Mouse (Mus musculus) right cerebral cortex, postnatal 14 days (tissue): ENCODE measurements around the gene Lsamp.
"Not testable (repeated sequence)": the region's sequence is repeated elsewhere in the genome, so short reads cannot be mapped to it uniquely, and the experiment has no call there.

Experiments
- DNase-seq: peaks from one replicate; pipeline ENCODE4 v3.0.0; 2022

The Lsamp gene

DNA sequence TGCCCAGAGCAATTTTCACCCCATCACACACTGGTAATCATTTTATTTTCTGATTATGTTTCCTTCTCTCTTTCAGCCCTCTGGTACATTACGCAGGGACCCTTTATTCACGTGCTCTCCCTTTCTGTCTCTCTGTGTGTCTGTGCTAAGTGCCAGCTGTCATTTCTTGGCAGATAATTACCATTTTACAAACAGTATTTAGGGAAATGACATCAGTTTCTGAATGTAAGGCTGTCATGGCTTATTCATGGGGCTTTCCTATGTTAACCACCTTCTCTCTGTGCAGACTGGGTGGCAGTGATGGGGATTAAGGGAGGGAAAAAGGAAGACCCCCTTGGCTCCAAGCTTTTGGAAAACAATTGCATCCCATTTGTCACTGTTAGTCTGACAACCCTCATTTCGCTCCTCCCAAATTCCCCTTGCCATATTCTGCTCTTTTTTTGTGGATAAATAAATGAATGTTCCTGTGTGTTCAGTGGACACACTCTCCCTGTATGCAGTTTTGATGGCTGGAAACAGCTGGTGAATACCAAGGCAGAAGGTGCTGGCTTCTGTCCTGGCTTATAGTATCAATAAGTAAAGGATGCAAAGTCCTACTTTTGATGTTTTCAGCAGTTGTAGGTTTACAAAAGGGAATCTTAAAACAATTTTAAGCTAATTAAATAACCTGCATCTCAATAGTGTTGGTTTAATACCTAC, 520.2 kb downstream of the Lsamp start:
- no peak for DNase-seq

DNA sequence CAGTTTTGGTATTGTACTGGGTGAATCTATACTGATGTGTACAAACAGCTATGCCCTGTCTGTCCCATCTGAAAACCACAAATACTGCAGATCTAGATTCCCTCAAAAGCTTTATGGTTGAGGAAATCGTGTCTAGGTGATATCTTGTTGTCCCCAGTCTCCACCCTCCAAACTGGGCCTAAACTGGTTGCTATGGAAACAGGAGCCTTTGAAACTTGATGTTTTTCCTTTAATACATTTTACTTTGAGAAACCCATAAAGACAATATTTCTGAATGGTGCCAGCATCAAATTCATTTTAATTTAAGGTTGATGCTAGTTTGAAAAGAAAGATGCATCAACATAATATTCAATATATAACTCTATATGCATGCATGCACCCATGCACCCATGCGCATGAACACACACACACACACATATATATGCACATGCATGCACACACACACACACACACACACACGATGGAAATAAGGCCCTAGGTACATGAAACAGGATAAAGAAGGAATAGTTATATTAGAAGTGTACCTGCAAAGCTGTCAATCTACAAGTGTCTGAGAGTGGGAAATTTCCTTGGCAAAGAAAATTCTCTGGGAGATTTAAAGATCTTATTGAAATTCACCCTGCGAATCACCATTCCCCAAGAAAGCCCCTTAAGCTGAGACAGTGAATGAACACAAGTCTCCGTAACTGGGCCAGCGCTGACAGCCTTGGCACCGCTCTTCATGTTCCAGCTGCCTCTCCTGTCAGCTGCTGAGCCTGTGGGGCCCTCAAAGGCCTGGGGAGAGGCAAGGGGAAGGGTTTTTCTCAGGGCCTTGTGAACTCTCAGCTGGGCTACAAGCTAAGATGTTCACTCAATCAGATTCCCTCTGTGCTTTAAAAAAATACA, 525.2 kb downstream of the Lsamp start:
- DNase-seq: peak; percentile 23

DNA sequence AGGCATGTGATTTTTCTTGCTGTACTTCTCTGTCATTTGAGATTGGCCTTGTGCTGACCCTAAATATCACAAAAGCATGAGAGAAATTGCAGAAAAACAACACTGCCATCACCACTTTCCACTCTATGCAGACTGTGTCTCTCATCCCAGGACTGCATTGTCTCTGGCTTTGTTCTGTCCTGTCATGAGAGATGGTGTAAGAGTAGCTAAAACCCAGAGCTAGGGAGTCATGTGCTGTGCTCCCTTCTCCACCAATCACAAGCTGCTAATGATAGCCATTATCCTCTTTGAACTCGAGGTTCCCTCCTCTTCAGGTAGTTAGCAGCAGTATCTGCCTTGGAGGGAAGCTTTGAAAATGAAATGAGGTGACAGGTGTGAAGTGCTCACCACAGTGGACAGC, 552.6 kb downstream of the Lsamp start:
- no peak for DNase-seq

DNA sequence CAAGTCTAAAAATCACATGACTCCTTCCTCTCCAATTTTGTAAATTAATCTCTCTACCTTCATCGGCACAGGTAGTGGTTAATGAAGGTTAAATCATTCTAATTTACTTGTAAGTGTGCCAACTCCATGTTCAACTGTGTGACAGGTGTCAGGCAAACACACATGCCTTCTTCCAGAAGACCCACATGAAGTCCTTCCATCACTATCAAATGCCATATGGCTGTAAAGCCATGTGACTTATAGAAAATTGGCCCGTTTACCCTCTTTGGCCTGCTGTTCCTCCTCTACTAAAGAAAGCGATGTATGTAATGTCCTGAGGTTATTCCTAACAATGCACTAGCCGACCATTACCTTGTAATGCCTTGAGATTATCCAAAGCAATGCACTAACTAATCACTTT, 565.5 kb downstream of the Lsamp start:
- DNase-seq: no peak

DNA sequence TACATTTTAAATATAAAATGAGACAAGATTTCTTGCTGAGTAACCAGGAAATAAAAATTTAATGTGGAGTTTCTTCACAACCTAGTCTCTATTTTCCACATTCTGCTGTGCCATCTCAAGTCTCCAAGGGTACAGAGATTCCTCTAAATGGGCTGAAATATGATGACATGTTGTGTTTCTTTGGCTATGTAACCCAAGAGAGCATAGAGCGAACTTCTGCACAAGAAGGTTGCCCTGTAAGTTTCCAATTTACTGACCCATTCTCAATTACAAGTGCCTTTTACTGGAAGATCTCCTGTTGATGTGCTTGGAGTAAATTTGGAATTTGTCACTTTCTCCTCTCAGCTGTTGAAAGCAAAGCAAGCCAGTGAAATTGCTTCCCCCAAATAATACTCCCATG, 571.4 kb downstream of the Lsamp start:
- no peak for DNase-seq

DNA sequence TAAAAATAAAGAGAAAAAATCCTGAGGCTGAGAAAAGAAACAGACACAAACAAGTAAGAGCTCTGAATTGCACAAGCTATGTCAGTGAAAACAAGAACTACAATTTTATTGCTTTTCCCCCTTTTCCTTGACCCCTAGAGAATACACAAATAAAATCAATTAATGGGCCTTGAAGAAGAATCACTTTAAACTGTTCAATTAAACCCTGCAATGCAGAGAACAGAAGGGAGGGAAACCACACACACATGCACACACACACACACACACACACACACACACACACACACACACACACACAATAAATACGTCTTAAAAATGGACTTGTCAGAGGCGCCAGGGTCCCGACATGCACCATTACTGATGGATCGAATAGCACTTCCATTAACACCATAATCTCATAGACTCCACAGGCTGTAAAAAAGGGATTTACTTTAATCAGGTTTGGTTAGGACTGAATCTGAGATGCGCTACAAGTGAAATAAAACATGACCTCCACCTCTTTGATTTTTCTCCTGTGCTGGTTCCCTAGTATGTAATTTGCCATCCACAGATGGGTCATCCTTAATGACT, 573.6 kb downstream of the Lsamp start:
- no peak for DNase-seq

DNA sequence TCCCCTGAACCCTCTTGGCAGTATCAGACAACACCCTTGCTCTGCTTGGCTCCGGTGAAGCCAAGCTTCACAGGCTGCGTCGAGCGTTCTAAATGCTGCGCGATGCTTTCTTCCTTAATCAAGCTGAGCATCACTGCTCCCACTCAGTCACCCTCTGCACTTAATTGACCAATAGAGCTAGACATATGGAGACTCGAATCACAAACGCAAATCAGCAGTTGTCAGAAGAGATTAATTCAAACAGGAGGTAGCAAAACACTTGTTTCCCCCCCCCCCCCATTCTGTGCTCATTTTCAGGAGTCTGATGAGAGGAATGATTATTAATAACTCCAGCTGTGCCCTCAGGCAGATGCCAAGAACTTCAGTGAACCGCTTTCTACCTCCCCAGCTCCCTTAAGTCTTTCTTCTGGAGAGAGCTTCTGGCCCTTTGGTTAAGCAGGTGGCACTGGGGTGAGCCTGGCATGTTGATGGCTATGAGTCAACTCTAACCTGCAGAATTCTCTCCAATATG, 583.3 kb downstream of the Lsamp start:
- no peak for DNase-seq

DNA sequence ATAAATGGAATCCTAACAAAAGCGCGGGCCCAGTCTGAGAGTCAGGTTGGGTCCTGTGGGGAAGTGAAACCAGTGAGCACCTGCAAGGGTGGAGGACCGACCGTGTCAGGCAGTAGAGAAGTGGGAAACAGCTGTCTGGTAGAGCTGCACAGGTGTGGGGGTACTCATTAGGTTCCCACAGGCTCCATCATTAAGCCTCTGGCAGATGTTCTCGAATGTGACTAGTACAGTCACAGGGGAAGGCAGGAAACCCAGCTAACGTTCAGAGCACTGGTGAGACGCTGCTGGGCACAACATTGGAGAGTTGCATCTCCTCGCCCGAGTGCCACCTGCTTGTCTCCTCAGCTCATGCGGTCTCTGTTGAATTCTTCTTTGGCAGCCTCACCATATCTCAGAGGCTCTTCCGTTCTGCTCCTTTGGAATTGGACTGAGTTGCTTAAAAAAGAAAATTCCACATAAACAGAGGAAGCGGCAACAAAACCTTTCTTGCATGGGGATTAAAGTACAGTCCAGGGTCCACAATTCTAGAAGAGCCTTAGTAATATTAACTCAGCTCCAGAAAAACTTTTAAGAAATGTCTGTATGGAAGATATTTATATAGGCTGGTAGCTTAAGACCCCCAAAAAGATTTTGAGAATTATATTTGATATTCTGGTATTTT, 588.1 kb downstream of the Lsamp start:
- no peak for DNase-seq

DNA sequence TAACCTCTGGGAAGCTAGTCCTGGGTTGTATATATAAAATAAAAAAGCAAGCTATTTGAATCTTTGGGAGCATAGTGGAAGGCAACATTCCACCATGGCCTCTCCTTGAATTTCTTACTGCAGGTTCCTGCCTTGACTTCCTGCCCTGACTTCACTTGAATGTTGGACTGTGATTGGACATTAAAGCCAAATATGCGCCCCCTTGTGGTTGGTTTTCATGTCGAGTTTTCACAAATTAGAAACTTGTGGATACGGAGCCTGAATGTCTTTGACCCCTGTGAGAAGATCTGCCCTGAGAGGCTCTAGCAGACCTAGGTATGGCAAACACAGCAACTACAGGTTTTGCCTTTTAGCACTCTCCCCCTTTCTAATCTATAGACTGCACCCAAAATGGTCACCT, 597.9 kb downstream of the Lsamp start:
- no peak for DNase-seq

DNA sequence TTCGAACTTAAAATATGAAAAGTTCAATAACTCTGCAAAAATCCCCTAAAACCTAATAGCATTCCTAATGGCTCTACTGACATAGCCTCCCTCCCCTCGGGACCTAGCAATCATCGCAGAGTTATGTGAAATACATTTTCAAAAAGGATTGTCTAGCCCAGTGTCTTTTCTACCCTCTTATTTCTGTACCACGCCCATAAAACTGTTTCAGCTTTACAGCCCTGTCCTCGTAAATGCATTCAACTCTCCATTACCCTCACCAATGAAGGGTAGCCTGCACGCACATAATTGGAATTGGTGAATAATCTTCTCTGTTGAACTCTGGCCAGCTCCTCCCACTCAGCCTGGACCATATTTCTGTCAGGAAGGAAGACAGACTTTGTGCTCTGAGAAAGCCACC, 609.0 kb downstream of the Lsamp start:
- no peak for DNase-seq

DNA sequence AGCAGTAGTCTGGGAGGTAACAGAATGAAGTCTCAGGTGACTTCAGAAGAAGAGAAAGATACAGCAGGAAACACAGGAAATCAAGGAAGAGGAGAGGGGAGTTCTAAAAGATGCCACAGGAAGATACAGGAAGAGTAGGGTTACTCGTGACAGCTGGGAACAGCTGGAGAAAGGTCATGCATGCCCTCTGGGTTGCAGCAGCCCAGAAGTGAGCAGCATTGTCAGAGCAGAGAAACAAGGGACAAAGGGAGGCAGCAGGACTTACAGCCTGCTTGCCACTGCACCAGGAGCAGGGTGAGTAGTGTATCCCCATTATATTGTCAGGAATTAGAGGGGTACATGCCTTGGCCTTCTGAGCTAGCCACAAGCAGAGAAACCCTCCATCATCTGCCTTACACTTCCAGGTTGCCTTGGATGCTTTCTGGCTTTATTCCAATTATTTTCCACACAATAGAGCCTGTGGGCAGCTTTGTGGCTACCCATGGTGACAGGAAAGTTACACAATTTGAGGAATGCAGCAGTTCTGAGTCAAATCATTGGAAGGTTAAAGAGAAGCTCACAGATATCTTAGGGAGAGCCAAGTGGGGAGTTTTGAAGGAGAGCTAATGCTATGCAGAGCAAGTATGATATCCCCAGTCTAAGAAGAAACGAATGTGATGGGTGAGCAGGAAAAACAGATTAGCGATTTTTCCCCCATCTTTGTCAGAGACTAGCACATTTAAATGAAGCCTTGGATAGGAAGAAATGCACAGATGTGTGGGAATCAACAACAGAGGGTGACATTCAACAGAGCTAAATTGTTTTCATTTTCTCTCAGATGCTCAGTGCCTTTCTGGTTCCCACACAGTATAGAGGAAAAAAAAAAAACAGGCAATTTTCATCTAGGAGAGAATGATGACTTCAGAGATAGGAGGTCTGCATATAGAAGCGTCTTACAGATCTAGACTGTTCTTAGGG, 617.5 kb downstream of the Lsamp start:
- no peak for DNase-seq

DNA sequence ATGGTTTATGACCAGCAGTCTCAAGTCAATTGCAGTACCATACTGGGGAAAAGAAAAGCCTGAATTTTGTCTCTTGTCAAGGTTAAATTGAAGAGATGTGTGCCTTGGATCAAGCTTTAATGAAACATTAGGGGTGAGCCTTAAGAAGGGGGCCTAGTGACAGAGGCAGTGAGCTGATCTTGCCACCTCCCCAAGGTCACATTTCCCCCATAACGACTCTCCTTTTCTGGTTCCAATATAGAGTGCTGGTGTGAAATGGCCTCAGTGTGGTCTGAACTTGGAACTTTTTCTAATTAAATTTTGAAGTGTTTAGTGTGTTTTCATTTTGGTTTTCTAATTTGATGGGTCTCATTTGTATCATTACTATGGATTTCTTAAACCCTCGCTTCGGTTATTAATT, 623.3 kb downstream of the Lsamp start:
- no peak for DNase-seq

DNA sequence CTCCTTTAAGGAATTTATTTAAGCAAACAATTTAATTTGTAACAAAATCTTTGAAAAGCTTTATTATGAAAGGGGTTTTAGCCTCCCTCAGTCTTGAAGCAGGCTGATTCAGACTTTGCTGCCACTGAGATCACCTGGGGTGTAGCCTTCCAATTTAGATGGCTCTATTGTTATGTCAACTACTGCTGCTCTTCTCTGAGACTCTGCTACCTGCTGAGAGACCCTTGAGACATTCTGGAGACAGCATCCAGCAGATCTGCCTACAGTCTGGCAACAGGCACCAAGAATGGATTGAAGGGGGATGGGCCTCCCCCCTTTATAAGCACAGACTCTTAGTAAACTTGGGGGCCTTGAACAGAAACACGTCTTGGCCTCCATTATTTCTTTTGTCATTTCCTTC, 632.5 kb downstream of the Lsamp start:
- not testable (repeated sequence) for DNase-seq

DNA sequence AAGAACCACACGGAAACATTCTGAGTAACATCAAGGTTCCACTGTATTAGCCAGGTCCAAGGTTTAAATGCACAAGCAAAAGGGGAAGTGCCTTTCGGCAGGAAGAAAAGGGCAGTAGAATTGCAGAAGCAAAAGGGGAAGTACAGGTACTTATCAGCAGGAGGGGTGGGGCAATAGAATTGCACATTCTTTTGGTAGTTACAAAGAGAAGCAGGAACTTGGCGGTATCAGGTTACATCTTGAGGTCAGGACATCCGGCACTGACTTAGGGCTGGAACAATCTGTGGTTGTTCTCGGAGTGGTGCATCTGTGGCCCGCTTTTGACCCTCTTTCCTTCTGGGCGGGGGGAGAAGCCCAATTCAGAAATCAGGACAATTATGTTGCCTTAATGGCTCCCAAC, 636.9 kb downstream of the Lsamp start:
- not testable (repeated sequence) for DNase-seq

DNA sequence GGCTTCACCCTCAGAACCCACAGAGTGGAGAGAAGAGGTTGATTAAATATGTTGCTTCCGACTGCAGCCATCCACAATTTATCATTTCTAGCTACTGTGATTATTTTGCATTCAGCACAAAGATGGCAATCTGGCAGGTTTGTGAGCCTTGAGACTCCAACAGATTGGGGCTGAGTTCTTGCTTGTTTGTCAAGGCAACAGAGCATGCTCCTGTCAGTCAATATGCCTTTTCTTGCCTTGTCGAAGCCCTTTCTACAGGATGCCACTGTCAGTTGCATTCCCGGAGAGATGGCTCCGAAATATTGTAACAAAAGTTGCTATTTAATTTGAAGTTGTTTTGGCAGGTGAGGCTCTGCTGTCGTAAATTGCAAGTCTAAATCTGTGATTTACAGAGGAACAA, 643.0 kb downstream of the Lsamp start:
- DNase-seq: no peak

DNA sequence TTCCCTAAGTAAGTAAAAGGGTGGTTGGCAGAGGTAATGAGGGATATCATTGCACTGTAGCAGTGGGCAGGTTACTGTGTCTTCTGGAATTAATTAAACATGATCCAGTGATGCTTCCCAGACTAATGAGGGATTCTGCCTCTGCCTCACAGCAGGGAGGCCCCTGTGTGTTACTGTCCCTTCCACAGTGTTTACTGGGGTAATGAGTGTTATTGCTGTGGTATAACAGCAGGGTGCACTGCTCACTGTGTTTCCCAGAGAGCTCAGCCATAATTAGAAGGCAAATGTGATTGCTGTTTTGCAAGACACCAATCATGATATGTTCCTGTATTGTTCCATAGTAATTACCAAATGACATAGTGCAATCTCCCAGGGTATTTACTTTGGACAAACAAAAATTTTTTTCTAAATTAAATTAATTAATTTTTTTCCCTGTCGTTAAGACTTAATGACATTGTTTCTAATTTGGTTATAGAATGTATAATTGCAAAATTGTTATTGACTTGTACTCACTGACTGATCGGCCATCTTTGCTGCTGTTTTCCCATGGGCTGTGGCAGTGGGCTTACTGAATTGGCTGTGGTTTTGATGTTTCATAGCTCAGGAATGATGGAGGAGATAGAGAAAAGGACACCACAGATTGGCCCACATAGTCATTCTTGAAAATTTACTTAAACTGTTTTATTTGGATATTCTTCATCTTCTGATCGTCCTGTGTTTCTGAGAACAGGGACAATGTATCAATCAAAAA, 655.6 kb downstream of the Lsamp start:
- DNase-seq: no peak

DNA sequence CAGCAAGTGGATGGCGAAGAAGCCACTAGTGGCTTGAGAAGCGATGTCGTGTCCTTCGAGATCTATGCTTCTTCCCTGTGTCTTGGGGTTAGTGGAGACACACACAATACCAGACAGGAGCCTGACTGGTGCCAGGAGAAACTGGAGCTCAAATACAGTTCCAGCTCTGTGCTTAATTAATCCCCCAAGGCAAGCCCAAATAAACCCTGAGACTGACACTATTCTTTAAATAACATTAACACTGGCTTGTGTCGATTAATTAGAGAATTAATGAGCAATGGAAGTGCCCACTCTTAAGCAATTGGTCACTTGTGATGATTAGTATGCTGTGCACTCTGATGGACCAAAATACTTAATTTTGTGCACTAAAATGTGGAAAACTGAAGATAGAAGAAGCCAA, 668.6 kb downstream of the Lsamp start:
- DNase-seq: no peak

DNA sequence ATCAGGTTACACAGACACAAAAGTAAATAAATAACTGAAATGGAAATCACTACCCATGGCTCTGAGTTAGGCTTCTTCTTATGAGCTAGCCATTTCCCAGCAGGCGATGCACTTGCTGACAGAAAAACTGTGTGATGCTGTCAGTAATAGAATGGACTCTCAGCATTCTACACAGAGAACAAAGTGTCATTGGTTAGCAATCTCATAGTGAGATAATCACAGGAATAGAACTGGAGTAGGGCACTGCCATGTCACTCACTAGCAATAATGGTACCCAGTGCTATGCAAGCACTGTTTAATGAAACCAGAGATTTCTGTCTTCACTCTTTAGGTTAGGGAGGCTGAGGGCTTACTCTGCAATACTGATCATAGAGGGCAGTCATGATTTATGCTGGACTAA, 669.3 kb downstream of the Lsamp start:
- no peak for DNase-seq

DNA sequence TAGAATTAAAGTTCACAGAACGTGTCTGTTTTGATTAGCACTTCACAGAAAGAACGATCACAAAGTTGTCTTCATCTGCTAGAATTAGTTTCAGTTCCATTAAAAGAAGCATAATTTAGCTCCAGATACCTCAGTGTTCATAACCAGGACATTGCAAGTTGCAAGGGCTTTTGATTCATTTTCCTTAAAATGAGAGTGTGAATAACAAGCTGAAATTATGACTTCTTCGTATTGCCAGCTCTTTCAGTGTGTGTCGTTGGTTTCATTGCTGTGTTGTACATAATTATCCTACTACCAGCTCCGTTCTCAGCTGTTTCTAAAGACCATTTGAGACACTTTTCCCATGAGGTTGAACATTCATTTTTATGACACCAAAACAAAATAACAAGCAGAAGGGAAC, 672.2 kb downstream of the Lsamp start:
- no peak for DNase-seq

DNA sequence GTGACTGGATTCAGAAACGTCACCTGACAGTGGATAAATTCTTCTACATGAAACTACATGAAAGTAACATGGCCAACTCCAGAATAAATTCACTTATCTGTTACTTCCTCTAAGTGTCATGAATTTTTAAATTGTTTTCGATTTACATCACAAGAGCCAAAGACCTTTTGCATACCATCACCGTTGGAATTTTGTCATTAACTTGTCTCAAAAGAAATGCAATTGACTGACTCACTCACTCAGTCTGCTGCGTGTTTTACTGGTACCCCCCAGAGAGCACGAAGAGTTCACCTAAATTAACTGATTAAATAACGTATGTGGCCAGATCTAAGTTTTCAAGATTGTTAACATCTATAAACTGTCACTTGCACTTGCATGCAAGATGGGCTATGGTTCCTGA, 672.7 kb downstream of the Lsamp start:
- no peak for DNase-seq

DNA sequence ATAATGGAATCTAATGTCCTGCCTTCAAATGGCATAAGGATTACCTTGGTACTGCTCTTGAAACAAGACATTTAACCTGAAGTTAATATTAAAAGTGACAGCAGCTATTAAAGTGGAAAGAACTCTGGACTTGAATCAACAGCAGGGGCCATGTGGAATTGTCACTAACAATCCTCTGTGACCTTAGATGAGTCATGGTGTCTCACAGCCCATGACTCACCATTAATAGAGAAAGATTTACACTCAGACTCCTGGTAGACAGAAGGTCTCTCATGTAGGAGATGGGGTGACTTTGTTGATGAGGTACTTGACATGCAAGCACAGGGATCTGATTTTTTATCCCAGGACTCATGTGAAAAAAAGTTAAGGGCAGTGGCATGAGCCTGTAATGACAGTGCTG, 701.4 kb downstream of the Lsamp start:
- no peak for DNase-seq
